Mouse (Mus musculus): Measurements from ENCODE around the gene Arf4. TPM values are rescaled to one million over a fixed set of nuclear protein-coding genes. Genes with fewer than 3 reads are reported as not detected.
A peak's percentile ranks its signal among the peaks of the same experiment; 100 is the strongest.

The Arf4 gene
- polyA plus RNA-seq, 1 experiment from 2014 or later: 507 TPM

GRCm38 (mm10) chr14:26626605-26627140, 11.2 kb upstream of the Arf4 start:
- Histone ChIP-seq H3K36me3 (ENCODE audit: control insufficient read depth, insufficient read depth, low read length) (peaks cover 24% of the 10 kb centered on the region), H3K27me3 (replicated peaks; ENCODE audit: control insufficient read depth, insufficient read depth, low read length) (no peaks in the 10 kb centered on the region), H3K9ac (ENCODE audit: low read depth, low read length) (no peak overlapping the region), H3K4me2 (ENCODE audit: low read length) (no peak overlapping the region), H3K4me3 (ENCODE audit: low read length) (no peak overlapping the region), H3K27ac (ENCODE audit: low read depth, low read length) (no peak overlapping the region), H3K9me3 (ENCODE audit: control insufficient read depth, low read length) (no peaks in the 10 kb centered on the region), H3K4me1 (ENCODE audit: control insufficient read depth, insufficient read depth, low read depth, low read length) (no peaks in the 10 kb centered on the region)
- WGBS: 91% methylated on average over 5 of the region's 5 CpGs
- no peak for ATAC-seq

- Histone ChIP-seq H3K4me3 (ENCODE audit: low read length) (peak overlapping the region; percentile 90), H3K36me3 (ENCODE audit: control insufficient read depth, insufficient read depth, low read length) (peaks cover 2% of the 10 kb centered on the region; the same call in 1 of the 2 replicates), H3K4me2 (ENCODE audit: low read length) (peak overlapping the region; percentile 60), H3K9ac (ENCODE audit: low read depth, low read length) (peak overlapping the region; percentile 95), H3K27me3 (replicated peaks; ENCODE audit: control insufficient read depth, insufficient read depth, low read length) (no peaks in the 10 kb centered on the region), H3K4me1 (ENCODE audit: control insufficient read depth, insufficient read depth, low read depth, low read length) (peaks cover 17% of the 10 kb centered on the region), H3K27ac (ENCODE audit: low read depth, low read length) (peak overlapping the region; percentile 82), H3K9me3 (ENCODE audit: control insufficient read depth, low read length) (no peaks in the 10 kb centered on the region)
- WGBS: 27% methylated on average over 17 of the region's 17 CpGs
- peak; percentile 46 for ATAC-seq
Measured at GRCm38 (mm10) chr14:26637025-26637850, 636 bp upstream of the Arf4 start.

DNA sequence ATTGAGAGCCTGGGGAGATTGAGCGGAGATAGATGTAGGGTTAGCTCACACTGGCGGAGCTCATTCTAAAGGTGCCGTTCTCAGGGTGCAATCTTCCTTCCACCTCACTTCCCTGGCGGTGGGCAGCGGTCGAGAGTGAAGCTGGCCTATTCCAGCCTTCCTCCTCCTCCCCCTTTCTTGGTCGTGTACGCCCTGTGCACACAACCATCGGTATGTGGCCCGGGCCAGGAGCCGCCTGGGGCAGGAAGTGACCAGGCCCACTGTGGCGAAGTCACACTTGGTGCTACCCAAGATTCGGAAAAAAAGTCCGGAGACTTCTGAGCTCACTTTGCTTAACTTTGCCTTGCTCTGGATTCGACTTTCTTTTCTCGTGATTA, 822 bp downstream of the Arf4 start:
- Histone ChIP-seq H3K4me3 (ENCODE audit: low read length) (peak overlapping the region; percentile 90), H3K27me3 (replicated peaks; ENCODE audit: control insufficient read depth, insufficient read depth, low read length) (no peaks in the 10 kb centered on the region), H3K4me1 (ENCODE audit: control insufficient read depth, insufficient read depth, low read depth, low read length) (peaks cover 17% of the 10 kb centered on the region), H3K9me3 (ENCODE audit: control insufficient read depth, low read length) (no peaks in the 10 kb centered on the region), H3K4me2 (ENCODE audit: low read length) (peak overlapping the region; percentile 62), H3K36me3 (ENCODE audit: control insufficient read depth, insufficient read depth, low read length) (no peaks in the 10 kb centered on the region), H3K27ac (ENCODE audit: low read depth, low read length) (peak overlapping the region; percentile 82), H3K9ac (ENCODE audit: low read depth, low read length) (peak overlapping the region; percentile 95)
- peak; percentile 7 for ATAC-seq
- WGBS: 0% methylated on average over 16 of the region's 16 CpGs

DNA sequence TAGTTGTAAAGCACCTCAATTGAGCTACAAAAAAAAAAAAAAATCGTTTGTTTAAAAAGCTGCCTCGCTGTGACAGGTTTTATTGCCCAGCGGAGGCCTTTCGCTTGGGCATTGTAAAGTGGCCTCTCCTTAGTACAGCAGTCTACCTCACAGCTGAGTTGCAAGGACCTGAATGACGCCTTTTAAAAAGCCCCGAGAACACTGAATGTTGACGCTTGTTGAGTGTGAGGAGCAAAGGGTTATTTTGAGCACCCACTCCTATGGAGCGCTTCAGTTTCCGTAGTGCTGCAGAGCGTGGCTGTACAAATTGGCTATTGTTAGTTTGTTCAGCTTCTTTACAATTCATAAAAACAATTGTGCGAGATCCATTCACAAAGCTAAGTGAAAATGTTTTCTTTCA, 1.4 kb downstream of the Arf4 start:
- 2% methylated on average over 11 of the region's 11 CpGs for WGBS
- Histone ChIP-seq H3K4me2 (ENCODE audit: low read length) (peak overlapping the region; percentile 62), H3K36me3 (ENCODE audit: control insufficient read depth, insufficient read depth, low read length) (no peaks in the 10 kb centered on the region), H3K9me3 (ENCODE audit: control insufficient read depth, low read length) (no peaks in the 10 kb centered on the region), H3K4me1 (ENCODE audit: control insufficient read depth, insufficient read depth, low read depth, low read length) (peaks cover 17% of the 10 kb centered on the region), H3K9ac (ENCODE audit: low read depth, low read length) (peak overlapping the region; percentile 95), H3K4me3 (ENCODE audit: low read length) (peak overlapping the region; percentile 90), H3K27me3 (replicated peaks; ENCODE audit: control insufficient read depth, insufficient read depth, low read length) (no peaks in the 10 kb centered on the region), H3K27ac (ENCODE audit: low read depth, low read length) (no peak overlapping the region)
- no peak for ATAC-seq

GRCm38 (mm10) chr14:26639961-26640360, 2.1 kb downstream of the Arf4 start:
- no peaks in the 10 kb centered on the region for H3K9me3 ChIP-seq (ENCODE audit: control insufficient read depth, low read length)
- WGBS: 51% methylated on average over 2 of the region's 2 CpGs
- peak overlapping the region; percentile 38; the same call in 1 of the 2 replicates for H3K9ac ChIP-seq (ENCODE audit: low read depth, low read length)
- no peak overlapping the region for H3K27ac ChIP-seq (ENCODE audit: low read depth, low read length)
- peak overlapping the region; percentile 62 for H3K4me2 ChIP-seq (ENCODE audit: low read length)
- H3K36me3 ChIP-seq (ENCODE audit: control insufficient read depth, insufficient read depth, low read length): no peaks in the 10 kb centered on the region
- H3K4me3 ChIP-seq (ENCODE audit: low read length): peak overlapping the region; percentile 90
- no peaks in the 10 kb centered on the region for H3K27me3 ChIP-seq (replicated peaks; ENCODE audit: control insufficient read depth, insufficient read depth, low read length)
- no peak for ATAC-seq
- peaks cover 17% of the 10 kb centered on the region for H3K4me1 ChIP-seq (ENCODE audit: control insufficient read depth, insufficient read depth, low read depth, low read length)

DNA sequence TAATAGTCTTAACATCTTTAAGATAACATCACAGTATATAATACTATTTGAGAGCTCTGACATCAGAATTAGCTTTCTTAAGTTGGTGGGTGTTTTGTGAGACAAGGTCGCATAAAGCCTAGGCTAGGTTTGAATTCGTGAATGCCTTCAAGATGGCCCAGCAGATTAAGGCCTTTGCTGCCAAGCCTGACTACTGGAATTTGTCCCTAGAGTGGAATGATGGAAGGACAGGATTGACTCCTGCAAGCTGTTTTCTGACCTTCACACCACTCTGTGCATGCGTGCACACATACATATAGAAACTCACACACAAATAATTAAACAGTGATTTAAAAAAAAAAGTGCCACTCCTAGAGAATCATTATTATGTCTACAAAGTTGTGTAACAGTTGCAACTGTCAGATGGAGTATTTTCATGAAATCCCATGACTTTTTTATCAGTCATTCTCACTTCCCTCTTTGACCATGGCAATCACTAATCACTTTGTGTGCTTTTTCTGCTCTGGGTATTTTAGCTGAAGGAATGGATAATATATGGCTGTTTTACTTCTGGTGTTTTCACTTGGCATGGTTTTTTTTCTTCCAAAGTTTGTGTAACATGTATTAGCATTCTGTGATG, 5.2 kb downstream of the Arf4 start:
- peaks cover 17% of the 10 kb centered on the region for H3K4me1 ChIP-seq (ENCODE audit: control insufficient read depth, insufficient read depth, low read depth, low read length)
- H3K4me3 ChIP-seq (ENCODE audit: low read length): no peak overlapping the region
- peaks cover 3% of the 10 kb centered on the region; the same call in 1 of the 2 replicates for H3K36me3 ChIP-seq (ENCODE audit: control insufficient read depth, insufficient read depth, low read length)
- H3K27me3 ChIP-seq (replicated peaks; ENCODE audit: control insufficient read depth, insufficient read depth, low read length): no peaks in the 10 kb centered on the region
- ATAC-seq: no peak
- no peaks in the 10 kb centered on the region for H3K9me3 ChIP-seq (ENCODE audit: control insufficient read depth, low read length)
- H3K27ac ChIP-seq (ENCODE audit: low read depth, low read length): no peak overlapping the region
- H3K9ac ChIP-seq (ENCODE audit: low read depth, low read length): no peak overlapping the region
- 74% methylated on average over 3 of the region's 3 CpGs for WGBS
- H3K4me2 ChIP-seq (ENCODE audit: low read length): no peak overlapping the region

DNA sequence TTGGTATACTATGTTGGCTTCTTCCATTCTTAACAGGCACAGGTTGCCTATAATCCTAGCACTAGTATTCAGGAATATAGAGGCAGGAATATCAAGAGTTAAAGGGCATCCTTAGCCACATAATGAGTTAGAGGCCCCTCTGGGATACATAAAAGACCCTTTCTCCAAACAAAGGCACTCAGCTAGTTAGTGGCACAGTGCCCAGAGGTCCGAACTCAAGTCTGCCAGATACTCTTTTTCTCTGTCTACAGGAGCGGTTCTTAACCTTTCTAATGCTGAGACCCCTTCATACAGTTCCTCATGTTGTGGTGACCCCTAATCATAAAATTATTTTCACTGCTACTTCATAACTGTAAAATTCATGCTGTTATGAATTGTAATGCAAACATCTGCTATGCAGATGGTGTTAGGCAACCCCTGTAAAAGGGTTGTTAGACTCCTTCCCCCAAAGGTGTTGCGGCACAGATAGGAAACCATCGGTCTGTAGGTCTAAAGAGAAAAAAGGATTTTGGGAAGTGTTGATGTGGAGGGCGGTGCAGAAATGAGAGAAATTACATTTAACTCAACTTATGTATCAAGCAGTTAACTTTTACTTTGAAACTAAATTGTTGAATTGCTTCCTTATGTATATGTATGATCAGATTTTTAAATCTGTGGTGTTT, 8.2 kb downstream of the Arf4 start:
- Histone ChIP-seq H3K4me2 (ENCODE audit: low read length) (no peak overlapping the region), H3K27ac (ENCODE audit: low read depth, low read length) (no peak overlapping the region), H3K4me1 (ENCODE audit: control insufficient read depth, insufficient read depth, low read depth, low read length) (peaks cover 7% of the 10 kb centered on the region; the same call in 1 of the 2 replicates), H3K27me3 (replicated peaks; ENCODE audit: control insufficient read depth, insufficient read depth, low read length) (no peaks in the 10 kb centered on the region), H3K9ac (ENCODE audit: low read depth, low read length) (no peak overlapping the region), H3K4me3 (ENCODE audit: low read length) (no peak overlapping the region), H3K9me3 (ENCODE audit: control insufficient read depth, low read length) (no peaks in the 10 kb centered on the region), H3K36me3 (ENCODE audit: control insufficient read depth, insufficient read depth, low read length) (peaks cover 3% of the 10 kb centered on the region; the same call in 1 of the 2 replicates)
- 33% methylated on average over 5 of the region's 5 CpGs for WGBS
- ATAC-seq: peak; percentile 45; the same call in 1 of the 2 replicates

DNA sequence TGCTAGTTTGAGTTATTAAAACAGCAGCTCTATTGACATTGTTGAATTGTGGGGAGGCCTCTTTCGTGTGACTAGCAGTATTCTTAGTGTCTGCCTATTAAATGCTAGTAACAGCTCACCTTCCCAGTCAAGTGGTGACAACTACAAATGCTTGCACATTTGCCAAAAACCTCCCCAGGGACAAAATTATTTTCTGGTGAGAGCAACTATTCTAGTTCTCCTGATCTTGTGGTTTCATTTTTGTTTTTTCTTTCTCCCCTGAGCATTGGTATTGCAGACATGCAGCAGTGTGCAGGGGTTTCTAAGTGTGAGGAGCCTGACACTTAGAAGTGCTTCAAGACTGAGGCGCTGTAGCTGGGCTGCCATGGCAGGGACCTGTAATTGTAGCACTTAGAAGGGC, 9.9 kb downstream of the Arf4 start:
- 87% methylated on average over 2 of the region's 2 CpGs for WGBS
- H3K36me3 ChIP-seq (ENCODE audit: control insufficient read depth, insufficient read depth, low read length): peaks cover 8% of the 10 kb centered on the region; the same call in 1 of the 2 replicates
- H3K9me3 ChIP-seq (ENCODE audit: control insufficient read depth, low read length): no peaks in the 10 kb centered on the region
- no peak overlapping the region for H3K9ac ChIP-seq (ENCODE audit: low read depth, low read length)
- no peak overlapping the region for H3K4me3 ChIP-seq (ENCODE audit: low read length)
- H3K4me1 ChIP-seq (ENCODE audit: control insufficient read depth, insufficient read depth, low read depth, low read length): peaks cover 7% of the 10 kb centered on the region; the same call in 1 of the 2 replicates
- H3K4me2 ChIP-seq (ENCODE audit: low read length): no peak overlapping the region
- H3K27me3 ChIP-seq (replicated peaks; ENCODE audit: control insufficient read depth, insufficient read depth, low read length): no peaks in the 10 kb centered on the region
- ATAC-seq: no peak
- H3K27ac ChIP-seq (ENCODE audit: low read depth, low read length): no peak overlapping the region

DNA sequence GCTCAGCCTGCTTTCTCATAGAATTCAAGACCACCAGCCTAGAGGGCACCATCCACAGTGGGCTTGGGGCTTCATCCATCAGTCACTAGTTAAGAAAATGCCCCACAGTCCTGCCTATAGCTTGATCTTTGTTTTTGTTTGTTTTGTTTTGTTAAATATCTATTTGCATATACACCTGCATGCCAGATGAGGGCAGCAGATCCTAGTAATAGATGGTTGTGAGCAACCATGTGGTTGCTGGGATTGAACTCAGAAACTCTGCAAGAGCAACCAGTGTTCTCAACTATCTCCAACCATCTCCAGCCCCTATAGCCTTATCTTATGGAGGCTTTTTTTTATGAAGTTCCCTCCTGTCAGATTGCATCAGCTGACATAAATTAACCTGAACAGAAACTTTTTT, 14.0 kb downstream of the Arf4 start:
- no peak for ATAC-seq

More for the DNA sequence above, 14.0 kb downstream of the Arf4 start:
- Histone ChIP-seq H3K36me3 (ENCODE audit: control insufficient read depth, insufficient read depth, low read length) (peaks cover 22% of the 10 kb centered on the region), H3K27ac (ENCODE audit: low read depth, low read length) (no peak overlapping the region), H3K4me2 (ENCODE audit: low read length) (no peak overlapping the region), H3K9ac (ENCODE audit: low read depth, low read length) (no peak overlapping the region), H3K9me3 (ENCODE audit: control insufficient read depth, low read length) (no peaks in the 10 kb centered on the region), H3K4me3 (ENCODE audit: low read length) (no peak overlapping the region), H3K27me3 (replicated peaks; ENCODE audit: control insufficient read depth, insufficient read depth, low read length) (no peaks in the 10 kb centered on the region), H3K4me1 (ENCODE audit: control insufficient read depth, insufficient read depth, low read depth, low read length) (no peaks in the 10 kb centered on the region)
